Mouse (Mus musculus): ENCODE measurements around the gene Tmprss6. TPM values are rescaled to one million over a fixed set of nuclear protein-coding genes. Genes with fewer than 3 reads are reported as not detected.

The Tmprss6 gene
- polyA plus RNA-seq, 1 experiment from 2014 or later = 0.53 TPM

DNA sequence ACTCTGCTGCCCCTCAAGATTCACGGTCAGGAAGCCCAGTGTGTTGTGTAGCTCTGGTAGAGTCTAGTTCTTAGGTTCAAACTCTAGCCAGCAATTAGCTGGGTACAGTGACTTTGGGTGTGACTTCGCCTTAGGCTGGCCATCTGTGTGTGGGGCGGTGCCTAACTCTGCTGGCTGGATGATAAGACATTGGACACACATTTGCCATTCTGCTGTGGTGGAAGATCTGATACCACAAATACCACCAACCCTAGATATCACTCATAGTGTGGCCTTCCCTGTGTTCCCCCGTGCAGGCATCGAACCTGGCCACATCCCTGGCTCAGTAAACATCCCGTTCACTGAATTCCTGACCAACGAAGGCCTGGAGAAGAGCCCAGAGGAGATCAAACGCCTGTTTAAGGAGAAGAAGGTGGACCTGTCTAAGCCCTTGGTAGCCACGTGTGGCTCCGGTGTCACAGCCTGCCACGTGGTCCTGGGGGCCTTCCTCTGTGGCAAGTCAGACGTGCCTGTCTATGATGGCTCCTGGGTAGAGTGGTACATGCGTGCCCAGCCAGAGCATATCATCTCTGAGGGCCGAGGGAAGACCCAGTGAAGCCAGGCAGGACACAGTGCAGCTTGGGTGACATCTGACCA is 55.2 kb downstream of the Tmprss6 start:
- 85% methylated on average over 14 of the region's 14 CpGs for WGBS
- no peak overlapping the region for H3K9ac ChIP-seq
- H3K4me3 ChIP-seq = no peak overlapping the region
- peaks cover 40% of the 10 kb centered on the region for H3K27me3 ChIP-seq
- peaks cover 8% of the 10 kb centered on the region; the same call in 1 of the 2 replicates for H3K36me3 ChIP-seq
- H3K9me3 ChIP-seq = no peaks in the 10 kb centered on the region
- peaks cover 13% of the 10 kb centered on the region for H3K4me1 ChIP-seq
- H3K27ac ChIP-seq = no peak overlapping the region
- H3K4me2 ChIP-seq = no peak overlapping the region
- ATAC-seq (ENCODE audit: insufficient number of reproducible peaks, insufficient read depth, low FRiP score, low TSS enrichment, low read depth) = no peak

DNA sequence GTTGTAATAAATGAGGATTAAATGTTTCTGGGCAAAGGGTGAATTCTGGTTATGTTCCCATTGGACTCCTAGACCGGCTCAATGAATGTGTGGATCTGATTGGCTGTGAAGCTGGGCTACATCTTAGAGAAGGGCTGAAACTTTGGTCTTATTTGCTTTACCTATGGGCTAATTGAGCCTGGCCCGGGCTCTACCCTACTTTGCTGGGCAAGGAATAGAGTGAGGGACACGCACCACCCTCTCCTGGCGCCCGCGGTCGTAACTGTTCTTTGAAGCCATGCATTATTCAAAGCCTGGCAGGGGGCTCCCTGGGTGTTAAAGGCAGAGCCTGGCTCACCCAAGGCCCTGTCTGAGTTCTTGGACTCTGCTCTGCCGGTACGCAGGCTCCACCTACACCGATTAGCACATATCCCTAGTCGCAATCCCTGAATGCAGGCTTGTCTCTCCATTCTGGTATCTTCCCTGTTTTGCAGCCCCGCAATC is 58.8 kb downstream of the Tmprss6 start:
- 16% methylated on average over 12 of the region's 12 CpGs for WGBS
- Histone ChIP-seq H3K27me3 (peaks cover 43% of the 10 kb centered on the region), H3K9me3 (no peaks in the 10 kb centered on the region), H3K36me3 (peaks cover 8% of the 10 kb centered on the region; the same call in 1 of the 2 replicates), H3K27ac (no peak overlapping the region), H3K9ac (peak overlapping the region; percentile 55), H3K4me3 (peak overlapping the region; percentile 27), H3K4me1 (peaks cover 32% of the 10 kb centered on the region), H3K4me2 (peak overlapping the region; percentile 55)
- no peak for ATAC-seq (ENCODE audit: insufficient number of reproducible peaks, insufficient read depth, low FRiP score, low TSS enrichment, low read depth)

DNA sequence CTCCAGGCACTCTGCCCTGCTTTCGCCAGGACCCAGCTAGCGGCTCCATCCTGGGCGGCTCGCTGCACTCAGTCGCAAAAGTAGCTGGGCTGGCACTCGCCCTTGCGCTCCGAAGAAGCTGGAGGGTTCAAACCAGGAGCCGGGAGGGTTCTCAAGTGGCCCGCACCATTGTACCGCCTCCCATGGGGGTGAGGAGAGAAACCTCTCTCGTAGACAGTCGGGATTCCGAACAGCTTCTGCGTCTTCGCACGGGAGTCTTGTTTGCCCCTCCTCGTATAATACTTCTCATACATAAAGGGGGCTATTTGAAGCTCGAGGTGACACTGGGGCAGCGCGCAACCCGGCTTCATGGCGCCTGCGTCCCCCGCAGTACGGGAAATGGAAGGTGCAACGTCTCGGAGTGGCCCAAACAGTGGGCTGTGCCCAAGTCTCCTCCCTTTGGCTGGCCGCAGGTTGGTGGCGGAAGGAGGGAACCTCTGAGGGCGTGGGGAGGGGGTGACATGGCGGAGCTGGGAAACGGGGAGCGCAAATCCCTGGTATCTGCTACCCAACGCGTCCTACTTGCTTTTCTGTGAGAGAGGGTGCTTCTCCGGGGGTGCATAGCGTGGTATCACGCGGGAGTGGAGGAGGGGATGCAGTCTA is 62.0 kb downstream of the Tmprss6 start, which contains the start of gene Mpst:
Gene Mpst, plus strand, starts transcription at position 124 of the 642 bp plus-strand sequence.
- peaks cover 58% of the 10 kb centered on the region for H3K4me1 ChIP-seq
- peak within 1 kb of the TSS; percentile 63 for H3K4me3 ChIP-seq
- peak within 1 kb of the TSS; percentile 91 for H3K27ac ChIP-seq
- H3K9ac ChIP-seq = peak within 1 kb of the TSS; percentile 80
- H3K4me2 ChIP-seq = peak within 1 kb of the TSS; percentile 82
- H3K27me3 ChIP-seq = peaks cover 35% of the 10 kb centered on the region
- peaks cover 3% of the 10 kb centered on the region; the same call in 1 of the 2 replicates for H3K36me3 ChIP-seq
- no peaks in the 10 kb centered on the region for H3K9me3 ChIP-seq
- ATAC-seq (ENCODE audit: insufficient number of reproducible peaks, insufficient read depth, low FRiP score, low TSS enrichment, low read depth) = peak; percentile 79
- WGBS = under 1% methylated on average over 40 of the region's 40 CpGs

DNA sequence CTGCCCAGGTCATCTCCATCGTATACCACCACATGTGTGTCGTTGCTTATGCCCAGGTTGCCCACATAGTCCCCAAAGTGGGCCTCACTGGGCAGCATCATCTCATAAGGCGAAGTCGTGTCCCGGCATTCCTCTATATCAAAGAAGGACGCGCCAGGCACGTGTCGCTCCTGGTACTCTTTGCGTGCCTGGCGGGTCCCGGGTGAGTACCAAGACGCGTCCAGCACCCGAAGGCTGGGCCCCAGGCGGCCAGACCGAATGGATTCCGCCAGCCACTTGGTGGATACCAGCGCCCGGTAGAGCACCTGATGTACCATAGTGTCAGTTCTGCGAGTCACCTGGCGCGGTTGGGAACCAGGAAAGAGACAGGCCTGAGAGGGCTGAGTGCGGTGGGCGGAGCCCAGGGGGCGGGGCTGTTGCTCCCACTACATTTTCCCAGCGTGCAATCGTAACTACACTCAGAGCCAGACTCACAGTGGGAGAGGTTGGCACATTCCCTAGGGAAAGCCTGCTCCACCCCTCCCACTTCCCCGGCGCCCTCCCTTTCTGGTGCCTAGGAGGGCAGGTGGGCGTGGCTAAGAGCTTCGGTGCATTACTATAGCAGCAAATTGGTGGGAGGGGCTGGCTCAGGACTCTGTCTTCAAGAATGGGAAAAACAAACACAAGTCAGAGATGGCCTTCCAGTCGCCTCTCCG is 62.8 kb downstream of the Tmprss6 start, which contains the start of gene Tst:
Gene Tst, minus strand, starts transcription at position 391 of the 695 bp plus-strand sequence.
- Histone ChIP-seq H3K36me3 (peaks cover 1% of the 10 kb centered on the region; the same call in 1 of the 2 replicates), H3K9ac (peak within 1 kb of the TSS; percentile 80), H3K4me1 (peaks cover 59% of the 10 kb centered on the region), H3K4me2 (peak within 1 kb of the TSS; percentile 82), H3K4me3 (peak within 1 kb of the TSS; percentile 63), H3K27ac (peak within 1 kb of the TSS; percentile 91), H3K27me3 (peaks cover 27% of the 10 kb centered on the region), H3K9me3 (no peaks in the 10 kb centered on the region)
- 2% methylated on average over 34 of the region's 34 CpGs for WGBS
- peak; percentile 76 for ATAC-seq (ENCODE audit: insufficient number of reproducible peaks, insufficient read depth, low FRiP score, low TSS enrichment, low read depth)

DNA sequence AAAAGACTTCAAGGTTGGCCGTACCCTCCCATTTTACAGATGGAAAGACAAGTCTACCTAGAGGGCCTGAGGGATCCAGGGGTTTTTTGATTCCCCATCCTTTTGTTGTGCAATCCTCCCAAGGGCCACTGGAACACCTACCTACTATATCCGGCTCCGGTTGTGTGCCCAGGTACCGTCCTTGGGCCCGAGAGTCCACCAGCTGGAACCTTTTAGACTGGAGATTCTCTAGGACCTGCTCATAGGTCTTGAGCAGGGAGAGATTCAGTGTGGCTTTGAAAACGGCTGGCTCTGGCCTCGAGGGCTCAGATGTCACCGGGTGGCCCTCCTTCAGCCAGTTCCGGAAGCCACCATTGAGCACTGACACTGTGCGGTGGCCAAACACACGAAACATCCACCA is 63.3 kb downstream of the Tmprss6 start:
- H3K9ac ChIP-seq = peak overlapping the region; percentile 80
- H3K4me1 ChIP-seq = peaks cover 54% of the 10 kb centered on the region
- WGBS = 48% methylated on average over 11 of the region's 11 CpGs
- 0 out of 2 replicates have a peak overlapping the region, but pooled peaks have one; percentile 91 for H3K27ac ChIP-seq
- ATAC-seq (ENCODE audit: insufficient number of reproducible peaks, insufficient read depth, low FRiP score, low TSS enrichment, low read depth) = no peak
- peaks cover 22% of the 10 kb centered on the region for H3K27me3 ChIP-seq
- no peaks in the 10 kb centered on the region for H3K9me3 ChIP-seq
- H3K4me3 ChIP-seq = peak overlapping the region; percentile 63
- no peaks in the 10 kb centered on the region for H3K36me3 ChIP-seq
- peak overlapping the region; percentile 82 for H3K4me2 ChIP-seq

DNA sequence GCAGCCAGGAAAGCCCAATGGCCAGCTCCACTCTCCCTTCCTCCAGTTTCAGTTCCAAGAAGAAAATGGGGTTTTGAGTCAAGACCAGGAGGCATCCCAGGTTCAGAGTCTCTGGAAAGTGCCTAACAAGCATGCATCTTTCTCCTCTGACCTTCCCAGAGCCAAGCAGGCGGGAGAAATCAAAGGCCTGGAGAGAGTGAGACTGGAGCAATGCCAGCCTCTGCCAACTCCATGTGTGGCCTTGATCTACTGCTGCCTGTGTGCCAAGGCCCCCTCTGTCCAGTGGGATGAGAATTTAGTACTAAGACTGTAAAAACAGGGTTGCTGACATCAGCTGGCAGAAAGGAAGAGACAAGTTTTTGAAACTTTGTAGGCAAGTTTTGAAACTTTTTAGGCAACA is 64.5 kb downstream of the Tmprss6 start:
- H3K9ac ChIP-seq = peak overlapping the region; percentile 49
- H3K4me3 ChIP-seq = no peak overlapping the region
- H3K4me2 ChIP-seq = peak overlapping the region; percentile 7; the same call in 1 of the 2 replicates
- 42% methylated on average over 1 of the region's 1 CpGs for WGBS
- H3K4me1 ChIP-seq = peaks cover 46% of the 10 kb centered on the region
- no peak for ATAC-seq (ENCODE audit: insufficient number of reproducible peaks, insufficient read depth, low FRiP score, low TSS enrichment, low read depth)
- H3K9me3 ChIP-seq = no peaks in the 10 kb centered on the region
- 0 out of 2 replicates have a peak overlapping the region, but pooled peaks have one; percentile 11 for H3K27ac ChIP-seq
- peaks cover 10% of the 10 kb centered on the region for H3K27me3 ChIP-seq
- H3K36me3 ChIP-seq = 0 out of 2 replicates have a peak, but pooled peaks cover 2% of the 10 kb centered on the region

DNA sequence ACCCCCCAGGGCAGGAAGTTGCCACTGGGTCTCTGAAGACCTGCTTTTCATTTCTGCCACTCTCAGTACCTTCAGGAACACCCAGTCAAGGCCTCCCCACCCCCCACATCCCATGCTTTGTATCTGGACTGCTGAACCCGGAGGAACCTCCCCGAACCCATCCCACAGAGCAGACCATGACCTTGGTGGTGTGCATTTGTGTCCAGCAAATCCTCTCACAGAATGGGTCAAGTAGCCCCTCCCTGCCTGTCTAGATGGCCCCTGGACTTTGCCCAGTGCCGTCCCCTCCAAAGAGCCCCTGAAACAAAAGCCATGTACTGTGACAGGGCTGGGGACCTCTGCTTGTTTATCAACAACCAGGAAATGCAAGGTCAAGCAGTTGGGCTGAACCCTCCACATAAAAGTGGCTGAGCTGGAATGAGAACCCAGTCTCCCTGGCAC is 65.1 kb downstream of the Tmprss6 start:
- Histone ChIP-seq H3K27ac (0 out of 2 replicates have a peak overlapping the region, but pooled peaks have one; percentile 11), H3K36me3 (0 out of 2 replicates have a peak, but pooled peaks cover 2% of the 10 kb centered on the region), H3K27me3 (peaks cover 4% of the 10 kb centered on the region), H3K9me3 (no peaks in the 10 kb centered on the region), H3K9ac (peak overlapping the region; percentile 49), H3K4me2 (peak overlapping the region; percentile 7), H3K4me1 (peaks cover 46% of the 10 kb centered on the region), H3K4me3 (no peak overlapping the region)
- 51% methylated on average over 3 of the region's 3 CpGs for WGBS
- ATAC-seq (ENCODE audit: insufficient number of reproducible peaks, insufficient read depth, low FRiP score, low TSS enrichment, low read depth) = no peak

DNA sequence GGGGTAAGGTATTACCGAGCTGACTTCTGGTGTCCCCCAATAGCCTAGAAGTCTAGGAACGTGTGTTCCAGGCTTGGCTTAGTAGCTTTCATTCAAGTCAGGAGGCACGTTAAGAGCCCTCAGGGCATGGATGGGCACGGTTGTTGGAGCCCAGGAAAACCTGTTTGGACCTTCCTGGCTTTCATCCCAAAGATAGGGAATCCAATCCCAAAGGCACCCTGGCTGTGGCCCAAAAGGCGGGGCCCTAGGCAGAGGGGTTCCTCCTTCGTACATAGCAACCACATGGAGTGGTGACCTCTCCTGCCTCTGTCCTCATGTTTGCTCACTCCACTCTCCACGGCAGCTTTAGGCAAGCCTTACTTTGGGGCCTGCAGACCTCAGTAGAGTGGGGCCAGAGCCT is 66.0 kb downstream of the Tmprss6 start:
- no peak overlapping the region for H3K27ac ChIP-seq
- no peaks in the 10 kb centered on the region for H3K27me3 ChIP-seq
- H3K36me3 ChIP-seq = 0 out of 2 replicates have a peak, but pooled peaks cover 2% of the 10 kb centered on the region
- 62% methylated on average over 7 of the region's 7 CpGs for WGBS
- H3K4me2 ChIP-seq = no peak overlapping the region
- no peak for ATAC-seq (ENCODE audit: insufficient number of reproducible peaks, insufficient read depth, low FRiP score, low TSS enrichment, low read depth)
- H3K9ac ChIP-seq = no peak overlapping the region
- no peak overlapping the region for H3K4me3 ChIP-seq
- H3K4me1 ChIP-seq = peaks cover 43% of the 10 kb centered on the region
- no peaks in the 10 kb centered on the region for H3K9me3 ChIP-seq

DNA sequence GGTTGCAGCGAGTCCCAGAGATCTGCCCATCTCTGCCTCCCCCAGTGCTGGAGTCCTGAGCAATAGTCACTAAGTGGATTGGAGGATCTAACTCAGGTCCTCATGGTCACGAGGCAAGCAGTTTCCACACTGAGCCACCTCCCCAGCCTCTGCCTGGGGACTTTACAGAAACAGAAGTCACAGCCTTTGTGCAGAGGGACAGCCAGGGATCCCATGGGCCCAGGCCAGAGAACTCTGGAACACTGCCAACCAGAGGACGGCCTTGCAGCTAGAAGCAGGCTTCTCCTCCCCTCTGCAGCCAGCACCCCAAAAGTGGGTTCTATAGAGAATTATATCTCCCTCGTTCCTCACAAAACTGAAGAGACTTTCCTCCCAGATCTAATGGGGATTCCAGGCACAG is 66.5 kb downstream of the Tmprss6 start:
- Histone ChIP-seq H3K27ac (peak overlapping the region; percentile 48; the same call in 1 of the 2 replicates), H3K4me1 (peaks cover 38% of the 10 kb centered on the region)
- 70% methylated on average over 4 of the region's 4 CpGs for WGBS

DNA sequence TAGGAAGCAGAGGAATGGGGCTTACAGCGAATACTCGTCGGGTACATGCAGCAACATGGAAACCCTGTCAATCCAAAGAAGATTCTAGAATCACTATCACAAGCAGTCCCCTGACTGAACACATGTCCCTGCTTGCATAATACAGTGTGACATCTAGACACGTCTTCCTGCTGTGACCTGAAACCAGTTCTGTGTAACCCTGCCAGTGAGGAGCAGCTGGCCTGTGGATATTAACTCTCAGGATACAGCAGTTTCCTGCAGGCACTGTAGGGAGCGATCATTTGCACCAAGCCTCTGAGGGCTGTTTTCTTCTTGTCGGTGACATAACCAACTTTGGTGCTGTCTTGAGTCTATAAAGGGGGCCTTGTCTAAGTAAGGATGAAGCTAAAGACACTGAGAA is 67.1 kb downstream of the Tmprss6 start:
- ATAC-seq (ENCODE audit: insufficient number of reproducible peaks, insufficient read depth, low FRiP score, low TSS enrichment, low read depth) = no peak
- peaks cover 38% of the 10 kb centered on the region for H3K4me1 ChIP-seq
- peak overlapping the region; percentile 48 for H3K27ac ChIP-seq
- 0 out of 2 replicates have a peak, but pooled peaks cover 2% of the 10 kb centered on the region for H3K36me3 ChIP-seq
- WGBS = 59% methylated on average over 6 of the region's 6 CpGs
- H3K4me3 ChIP-seq = no peak overlapping the region
- H3K4me2 ChIP-seq = no peak overlapping the region
- H3K9me3 ChIP-seq = no peaks in the 10 kb centered on the region
- no peak overlapping the region; the same call in 1 of the 2 replicates for H3K9ac ChIP-seq
- no peaks in the 10 kb centered on the region for H3K27me3 ChIP-seq

More for the DNA sequence above, 66.5 kb downstream of the Tmprss6 start:
- H3K4me3 ChIP-seq = no peak overlapping the region
- H3K36me3 ChIP-seq = 0 out of 2 replicates have a peak, but pooled peaks cover 2% of the 10 kb centered on the region
- ATAC-seq (ENCODE audit: insufficient number of reproducible peaks, insufficient read depth, low FRiP score, low TSS enrichment, low read depth) = no peak
- peak overlapping the region; percentile 46; the same call in 1 of the 2 replicates for H3K9ac ChIP-seq
- H3K9me3 ChIP-seq = no peaks in the 10 kb centered on the region
- no peaks in the 10 kb centered on the region for H3K27me3 ChIP-seq
- no peak overlapping the region for H3K4me2 ChIP-seq

DNA sequence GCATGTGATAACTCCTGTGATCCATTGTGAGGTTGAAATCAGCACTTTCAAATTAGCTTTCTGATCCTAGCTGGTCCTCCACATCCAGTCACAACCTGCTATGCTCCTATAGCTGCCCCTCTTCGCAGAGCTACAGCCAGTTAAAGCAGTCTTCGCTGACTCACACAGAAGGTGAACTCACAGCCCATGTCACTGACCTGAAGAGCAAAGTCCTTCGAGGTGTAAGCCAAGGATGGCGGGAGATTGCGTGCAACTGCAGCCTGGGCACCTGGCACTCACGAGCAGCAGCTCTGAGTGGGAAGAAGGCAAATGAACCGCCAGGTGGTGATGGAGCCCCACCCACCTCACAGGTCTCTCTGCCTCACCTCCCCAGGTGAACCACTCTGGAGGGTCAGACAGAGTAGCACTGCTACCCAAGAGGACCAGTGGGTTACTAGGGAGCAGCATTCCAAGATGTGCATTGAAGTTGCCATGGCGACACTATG is 72.9 kb downstream of the Tmprss6 start, which contains the start of gene Tex33:
Gene Tex33, minus strand, starts transcription at position 435 of the 485 bp plus-strand sequence.
- Histone ChIP-seq H3K36me3 (0 out of 2 replicates have a peak, but pooled peaks cover 2% of the 10 kb centered on the region), H3K4me3 (no peak within 1 kb of the TSS), H3K9me3 (peaks cover 3% of the 10 kb centered on the region; the same call in 1 of the 2 replicates), H3K9ac (no peak within 1 kb of the TSS), H3K4me1 (no peaks in the 10 kb centered on the region), H3K27me3 (no peaks in the 10 kb centered on the region), H3K27ac (no peak within 1 kb of the TSS), H3K4me2 (no peak within 1 kb of the TSS)
- ATAC-seq (ENCODE audit: insufficient number of reproducible peaks, insufficient read depth, low FRiP score, low TSS enrichment, low read depth) = no peak
- 84% methylated on average over 8 of the region's 8 CpGs for WGBS

Data from embryonic facial prominence, embryonic 13.5 days (tissue).